Mouse (Mus musculus) skeletal muscle tissue, adult 2 months (tissue): ENCODE results near the gene Cdhr2.

Experiments used
- DNase-seq: peaks from one replicate; pipeline ENCODE4 v3.0.0-alpha.2; 2012; ENCODE audit warnings: low read depth, low spot score

The Cdhr2 gene

GRCm38 (mm10) chr13:54783235-54783634, 82.0 kb downstream of the Cdhr2 start:
- no peak for DNase-seq

GRCm38 (mm10) chr13:54783698-54784097, 82.4 kb downstream of the Cdhr2 start, which contains the start of gene Eif4e1b:
Eif4e1b (plus strand) TSS chr13:54783998.
- no peak for DNase-seq
